Mouse (Mus musculus) limb, embryonic 10.5 days (tissue): ENCODE data around the gene Dgki. TPM values are rescaled to one million over a fixed set of nuclear protein-coding genes. Genes with fewer than 3 reads are reported as not detected.
"Not testable (repeated sequence)": the region's sequence is repeated elsewhere in the genome, so short reads cannot be mapped to it uniquely, and the experiment has no call there.

Source experiments
- DNase-seq: peaks from one replicate; pipeline ENCODE4 v3.0.0-alpha.2; 2017; ENCODE audit warnings: low spot score
- H3K27ac ChIP-seq: fragments of 300-500 bp; sonication (generic); 2 replicates; pipeline ENCODE4 v1.5.1; 2016; ENCODE audit warnings: mild to moderate bottlenecking
- H3K27me3 ChIP-seq: fragments of 300-500 bp; sonication (generic); 2 replicates; pipeline ENCODE4 v1.6.1; 2016; ENCODE audit warnings: low read depth, mild to moderate bottlenecking; ENCODE audit not compliant: poor library complexity, severe bottlenecking
- H3K36me3 ChIP-seq: fragments of 300-500 bp; sonication (generic); 2 replicates; pipeline ENCODE4 v1.6.1; 2016; ENCODE audit warnings: mild to moderate bottlenecking, moderate library complexity
- H3K4me1 ChIP-seq: fragments of 300-500 bp; sonication (generic); 2 replicates; pipeline ENCODE4 v1.6.1; 2016
- H3K4me3 ChIP-seq: fragments of 300-500 bp; sonication (generic); 2 replicates; pipeline ENCODE4 v1.5.1; 2016; ENCODE audit warnings: mild to moderate bottlenecking, moderate library complexity
- H3K9me3 ChIP-seq: fragments of 300-500 bp; sonication (generic); replicated peaks from 2 replicates; pipeline ENCODE4 v1.6.1; 2016; ENCODE audit warnings: mild to moderate bottlenecking
- WGBS: fragments of 180-500 bp; shearing (Covaris S2); methylation state at CpG from one replicate; pipeline ENCODE4 v1.1.7; 2016; 5-methylcytosine and 5-hydroxymethylcytosine counted together
- polyA plus RNA-seq: library from polyadenylated mRNA; unstranded; fragments of >200 nt; fragmentation: Nextera tagmentation; extraction: Ambion mirVana; gene quantifications from 2 replicates; pipeline ENCODE4 v1.2.1, GENCODE M21; 2016

Dgki gene
- polyA plus RNA-seq, 1 experiment from 2014 or later: 0.48 TPM

- no peaks in the 10 kb centered on the region for H3K9me3 ChIP-seq
- H3K27me3 ChIP-seq: no peaks in the 10 kb centered on the region
- H3K36me3 ChIP-seq: no peaks in the 10 kb centered on the region
- H3K27ac ChIP-seq: no peak overlapping the region
- no peaks in the 10 kb centered on the region for H3K4me1 ChIP-seq
- no peak overlapping the region for H3K4me3 ChIP-seq
- no peak for DNase-seq
- 85% methylated on average over 2 of the region's 2 CpGs for WGBS
Observed at GRCm38 (mm10) chr6:37150483-37150882, 149.5 kb downstream of the Dgki start.

- H3K4me1 ChIP-seq: no peaks in the 10 kb centered on the region
- no peaks in the 10 kb centered on the region for H3K36me3 ChIP-seq
- no peak overlapping the region for H3K27ac ChIP-seq
- H3K4me3 ChIP-seq: no peak overlapping the region
- no peaks in the 10 kb centered on the region for H3K27me3 ChIP-seq
- no peak for DNase-seq
- 80% methylated on average over 4 of the region's 4 CpGs for WGBS
- H3K9me3 ChIP-seq: no peaks in the 10 kb centered on the region
Observed at GRCm38 (mm10) chr6:37150038-37150437, 149.9 kb downstream of the Dgki start.

- H3K4me3 ChIP-seq: no peak overlapping the region
- no peaks in the 10 kb centered on the region for H3K27me3 ChIP-seq
- H3K27ac ChIP-seq: no peak overlapping the region
- no peak for DNase-seq
- H3K9me3 ChIP-seq: no peaks in the 10 kb centered on the region
- WGBS: 93% methylated on average over 6 of the region's 6 CpGs
- H3K4me1 ChIP-seq: peaks cover 3% of the 10 kb centered on the region; the same call in 1 of the 2 replicates
- no peaks in the 10 kb centered on the region for H3K36me3 ChIP-seq
Observed at GRCm38 (mm10) chr6:37149196-37149595, 150.8 kb downstream of the Dgki start.

GRCm38 (mm10) chr6:37147431-37148022 lies 152.5 kb downstream of the Dgki start:
- H3K27me3 ChIP-seq: no peaks in the 10 kb centered on the region
- H3K4me3 ChIP-seq: no peak overlapping the region
- DNase-seq: no peak
- 95% methylated on average over 4 of the region's 4 CpGs for WGBS
- H3K36me3 ChIP-seq: no peaks in the 10 kb centered on the region
- no peak overlapping the region for H3K27ac ChIP-seq
- peaks cover 13% of the 10 kb centered on the region for H3K4me1 ChIP-seq
- no peaks in the 10 kb centered on the region for H3K9me3 ChIP-seq

- no peak for DNase-seq
- H3K36me3 ChIP-seq: no peaks in the 10 kb centered on the region
- WGBS: 74% methylated on average over 4 of the region's 4 CpGs
- no peak overlapping the region for H3K27ac ChIP-seq
- no peaks in the 10 kb centered on the region for H3K27me3 ChIP-seq
- H3K4me3 ChIP-seq: no peak overlapping the region
- no peaks in the 10 kb centered on the region for H3K9me3 ChIP-seq
- H3K4me1 ChIP-seq: peaks cover 13% of the 10 kb centered on the region
Observed at GRCm38 (mm10) chr6:37143867-37144163, 156.2 kb downstream of the Dgki start.

GRCm38 (mm10) chr6:37142991-37143866 lies 156.8 kb downstream of the Dgki start:
- Histone ChIP-seq H3K4me1 (peaks cover 13% of the 10 kb centered on the region), H3K9me3 (no peaks in the 10 kb centered on the region), H3K27ac (no peak overlapping the region), H3K27me3 (no peaks in the 10 kb centered on the region), H3K4me3 (no peak overlapping the region), H3K36me3 (no peaks in the 10 kb centered on the region)
- DNase-seq: no peak
- 86% methylated on average over 11 of the region's 11 CpGs for WGBS

- Histone ChIP-seq H3K27me3 (no peaks in the 10 kb centered on the region), H3K36me3 (no peaks in the 10 kb centered on the region), H3K9me3 (no peaks in the 10 kb centered on the region), H3K4me3 (no peak overlapping the region), H3K4me1 (peaks cover 7% of the 10 kb centered on the region; the same call in 1 of the 2 replicates), H3K27ac (no peak overlapping the region)
- no peak for DNase-seq
Observed at GRCm38 (mm10) chr6:37138816-37139215, 161.2 kb downstream of the Dgki start.

- 92% methylated on average over 4 of the region's 4 CpGs for WGBS
- Histone ChIP-seq H3K36me3 (no peaks in the 10 kb centered on the region), H3K4me1 (no peaks in the 10 kb centered on the region), H3K27ac (no peak overlapping the region), H3K27me3 (no peaks in the 10 kb centered on the region), H3K9me3 (no peaks in the 10 kb centered on the region), H3K4me3 (no peak overlapping the region)
- no peak for DNase-seq
Observed at GRCm38 (mm10) chr6:37131257-37131656, 168.7 kb downstream of the Dgki start.

GRCm38 (mm10) chr6:37120417-37121154 lies 179.4 kb downstream of the Dgki start:
- no peak for DNase-seq

GRCm38 (mm10) chr6:37119205-37119604 lies 180.8 kb downstream of the Dgki start:
- Histone ChIP-seq H3K9me3 (no peaks in the 10 kb centered on the region), H3K4me1 (no peaks in the 10 kb centered on the region), H3K27ac (no peak overlapping the region), H3K4me3 (no peak overlapping the region), H3K27me3 (no peaks in the 10 kb centered on the region), H3K36me3 (no peaks in the 10 kb centered on the region)
- WGBS: 91% methylated on average over 3 of the region's 3 CpGs
- DNase-seq: no peak

More at GRCm38 (mm10) chr6:37120417-37121154, 179.4 kb downstream of the Dgki start:
- H3K27me3 ChIP-seq: no peaks in the 10 kb centered on the region
- H3K36me3 ChIP-seq: no peaks in the 10 kb centered on the region
- H3K4me3 ChIP-seq: no peak overlapping the region
- H3K27ac ChIP-seq: no peak overlapping the region
- no peaks in the 10 kb centered on the region for H3K4me1 ChIP-seq
- H3K9me3 ChIP-seq: no peaks in the 10 kb centered on the region
- 93% methylated on average over 19 of the region's 19 CpGs for WGBS

GRCm38 (mm10) chr6:37113048-37113447 lies 186.9 kb downstream of the Dgki start:
- Histone ChIP-seq H3K4me3 (no peak overlapping the region), H3K36me3 (no peaks in the 10 kb centered on the region), H3K27me3 (no peaks in the 10 kb centered on the region), H3K27ac (no peak overlapping the region), H3K4me1 (no peaks in the 10 kb centered on the region), H3K9me3 (no peaks in the 10 kb centered on the region)
- DNase-seq: no peak
- WGBS: 94% methylated on average over 4 of the region's 4 CpGs

GRCm38 (mm10) chr6:37106236-37106635 lies 193.7 kb downstream of the Dgki start:
- whole genome bisulfite sequencing: 89% methylated on average over 6 of the region's 6 CpGs
- not testable (repeated sequence) for H3K9me3 ChIP-seq, H3K4me1 ChIP-seq, H3K4me3 ChIP-seq, H3K27me3 ChIP-seq, H3K36me3 ChIP-seq, DNase-seq, H3K27ac ChIP-seq

GRCm38 (mm10) chr6:37100413-37100812 lies 199.6 kb downstream of the Dgki start:
- no peak overlapping the region for H3K4me3 ChIP-seq
- H3K27me3 ChIP-seq: no peaks in the 10 kb centered on the region
- H3K4me1 ChIP-seq: no peaks in the 10 kb centered on the region
- no peak overlapping the region for H3K27ac ChIP-seq
- 87% methylated on average over 5 of the region's 5 CpGs for WGBS
- no peaks in the 10 kb centered on the region for H3K9me3 ChIP-seq
- no peak for DNase-seq
- H3K36me3 ChIP-seq: no peaks in the 10 kb centered on the region
